Mouse (Mus musculus): ENCODE data around the gene Slc31a2. TPM values are rescaled to one million over a fixed set of nuclear protein-coding genes. Genes with fewer than 3 reads are reported as not detected.

Gene Slc31a2
- polyA plus RNA-seq, 1 experiment from 2014 or later, result 18.0 TPM

- no peaks in the 10 kb centered on the region for H3K9me3 ChIP-seq (ENCODE audit: control insufficient read depth, low read length)
- no peaks in the 10 kb centered on the region for H3K27me3 ChIP-seq (replicated peaks; ENCODE audit: control insufficient read depth, insufficient read depth, low read length)
- H3K4me1 ChIP-seq (ENCODE audit: control insufficient read depth, insufficient read depth, low read length), result no peaks in the 10 kb centered on the region
- no peak overlapping the region for H3K4me2 ChIP-seq (ENCODE audit: low read depth, low read length)
- ATAC-seq (ENCODE audit: low read depth), result no peak
- WGBS, result 64% methylated on average over 9 of the region's 9 CpGs
- H3K27ac ChIP-seq (replicated peaks; ENCODE audit: low read depth, low read length), result no peak overlapping the region; the same call in 1 of the 2 replicates
- no peak overlapping the region for H3K9ac ChIP-seq (ENCODE audit: low read depth, low read length)
- no peak for DNase-seq (ENCODE audit: low spot score)
- peaks cover 32% of the 10 kb centered on the region for H3K36me3 ChIP-seq (ENCODE audit: control insufficient read depth, insufficient read depth, low read length)
- H3K4me3 ChIP-seq (ENCODE audit: low read depth, low read length), result no peak overlapping the region
These were observed 85.4 kb downstream of the Slc31a2 start for GRCm38 (mm10) chr4:62347605-62348328.

Other genes starting within 250 kb of the Slc31a2 start
- gene Mup20, start 208.4 kb upstream of the Slc31a2 start, polyA plus RNA-seq (2014; fragmentation: Nextera tagmentation; extraction: Ambion mirVana), result not detected in 2 replicates
- 0.52 TPM in 1 of 2 replicates, not detected in the other for gene Mup3, start 175.2 kb upstream of the Slc31a2 start, polyA plus RNA-seq (2014; fragmentation: Nextera tagmentation; extraction: Ambion mirVana)
- gene Mup21, start 111.7 kb upstream of the Slc31a2 start, polyA plus RNA-seq (2014; fragmentation: Nextera tagmentation; extraction: Ambion mirVana), result not detected in 2 replicates
- gene Zfp37, start 31.5 kb upstream of the Slc31a2 start, polyA plus RNA-seq (2014; fragmentation: Nextera tagmentation; extraction: Ambion mirVana), result 8.0 and 9.5 TPM in 2 replicates
- gene Fkbp15, start 98.0 kb downstream of the Slc31a2 start, polyA plus RNA-seq (2014; fragmentation: Nextera tagmentation; extraction: Ambion mirVana), result 25.2 and 28.3 TPM in 2 replicates
- gene Slc31a1, start 98.2 kb downstream of the Slc31a2 start, polyA plus RNA-seq (2014; fragmentation: Nextera tagmentation; extraction: Ambion mirVana), result 46.5 and 49.0 TPM in 2 replicates
- gene Cdc26, start 146.1 kb downstream of the Slc31a2 start, polyA plus RNA-seq (2014; fragmentation: Nextera tagmentation; extraction: Ambion mirVana), result 167 and 176 TPM in 2 replicates
- gene Prpf4, start 146.2 kb downstream of the Slc31a2 start, polyA plus RNA-seq (2014; fragmentation: Nextera tagmentation; extraction: Ambion mirVana), result 16.4 and 17.9 TPM in 2 replicates
- 0.14 and 0.97 TPM in 2 replicates for gene Rnf183, start 172.7 kb downstream of the Slc31a2 start, polyA plus RNA-seq (2014; fragmentation: Nextera tagmentation; extraction: Ambion mirVana)
- 5.3 and 5.4 TPM in 2 replicates for gene Wdr31, start 208.3 kb downstream of the Slc31a2 start, polyA plus RNA-seq (2014; fragmentation: Nextera tagmentation; extraction: Ambion mirVana)
- 8.1 and 8.7 TPM in 2 replicates for gene Bspry, start 217.5 kb downstream of the Slc31a2 start, polyA plus RNA-seq (2014; fragmentation: Nextera tagmentation; extraction: Ambion mirVana)
- 12.6 and 13.9 TPM in 2 replicates for gene Hdhd3, start 240.9 kb downstream of the Slc31a2 start, polyA plus RNA-seq (2014; fragmentation: Nextera tagmentation; extraction: Ambion mirVana)